Mouse (Mus musculus) liver, embryonic 15.5 days (tissue): ENCODE measurements around the gene Ptpru. TPM values are rescaled to one million over a fixed set of nuclear protein-coding genes. Genes with fewer than 3 reads are reported as not detected.

ENCODE experiments used
- ATAC-seq: fragments of 200-750 bp; cut with Nextera tagmentation; 2 replicates; pipeline ENCODE4 v1.8.0; 2017; ENCODE audit warnings: moderate number of reproducible peaks, mild to moderate bottlenecking, moderate library complexity; ENCODE audit not compliant: insufficient read depth
- H3K27ac ChIP-seq: fragments of 300-500 bp; sonication (generic); replicated peaks from 2 replicates; pipeline ENCODE4 v1.5.1; 2015; ENCODE audit warnings: mild to moderate bottlenecking, inconsistent platforms
- H3K27me3 ChIP-seq: fragments of 300-500 bp; sonication (generic); 2 replicates; pipeline ENCODE4 v1.6.1; 2015; ENCODE audit warnings: mild to moderate bottlenecking, inconsistent platforms
- H3K36me3 ChIP-seq: fragments of 300-500 bp; sonication (generic); replicated peaks from 2 replicates; pipeline ENCODE4 v1.6.1; 2015; ENCODE audit warnings: moderate library complexity, mild to moderate bottlenecking, inconsistent platforms
- H3K4me1 ChIP-seq: fragments of 300-500 bp; sonication (generic); replicated peaks from 2 replicates; pipeline ENCODE4 v1.6.1; 2015; ENCODE audit warnings: inconsistent platforms
- H3K4me2 ChIP-seq: fragments of 300-500 bp; sonication (generic); 2 replicates; pipeline ENCODE4 v1.6.1; 2015; ENCODE audit warnings: moderate library complexity, mild to moderate bottlenecking, inconsistent platforms
- H3K4me3 ChIP-seq: fragments of 300-500 bp; sonication (generic); replicated peaks from 2 replicates; pipeline ENCODE4 v1.5.1; 2015; ENCODE audit warnings: mild to moderate bottlenecking, inconsistent platforms
- H3K9ac ChIP-seq: fragments of 300-500 bp; sonication (generic); 2 replicates; pipeline ENCODE4 v1.6.1; 2015; ENCODE audit warnings: moderate library complexity, mild to moderate bottlenecking, inconsistent platforms
- H3K9me3 ChIP-seq: fragments of 300-500 bp; sonication (generic); replicated peaks from 2 replicates; pipeline ENCODE4 v1.6.1; 2016; ENCODE audit warnings: inconsistent platforms
- WGBS: fragments of 180-500 bp; shearing (Covaris S2); methylation state at CpG from one replicate; pipeline ENCODE4 v1.1.7; 2015; ENCODE audit warnings: mixed read lengths; ENCODE audit not compliant: insufficient replicate concordance; 5-methylcytosine and 5-hydroxymethylcytosine counted together
- polyA plus RNA-seq: library from polyadenylated mRNA; unstranded; fragments of >200 nt; fragmentation: Nextera tagmentation; extraction: Ambion mirVana; gene quantifications from 2 replicates; pipeline ENCODE4 v1.2.1, GENCODE M21; 2015

Gene Ptpru
- polyA plus RNA-seq, 1 experiment from 2014 or later, result 2.4 TPM

DNA sequence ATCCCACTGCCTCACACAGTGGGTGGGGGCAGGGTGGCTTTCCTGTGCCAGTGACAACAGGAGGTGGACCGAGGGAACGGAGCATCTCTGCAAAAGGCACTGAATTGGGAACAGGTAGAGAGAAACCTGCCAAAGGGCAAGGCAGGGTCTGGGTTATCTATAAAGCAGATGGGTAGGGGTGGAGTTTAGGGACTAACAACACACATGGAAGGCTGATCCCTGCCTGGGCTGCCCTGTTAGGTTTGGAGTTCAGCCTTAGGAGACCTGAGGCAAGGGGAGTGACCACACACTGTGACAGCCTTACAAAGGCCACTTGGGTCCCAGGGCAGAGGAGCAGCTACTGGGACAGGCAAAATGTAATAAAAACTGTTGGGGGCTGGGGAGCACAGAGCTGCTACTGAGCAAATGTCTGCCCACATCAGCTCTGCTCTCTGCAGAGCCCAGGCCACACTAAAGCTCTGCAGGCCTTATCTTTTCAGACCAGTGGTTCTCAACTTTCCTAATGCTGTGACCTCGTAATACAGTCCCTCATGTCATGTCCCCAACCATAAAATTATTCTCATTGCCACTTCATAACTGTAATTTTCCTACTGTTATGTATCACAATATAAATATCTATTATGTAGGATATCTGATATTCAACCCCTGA, 5.2 kb downstream of the Ptpru start:
- H3K9ac ChIP-seq, result no peak overlapping the region
- peak overlapping the region; percentile 61 for H3K27ac ChIP-seq
- H3K4me2 ChIP-seq, result peak overlapping the region; percentile 49
- no peaks in the 10 kb centered on the region for H3K9me3 ChIP-seq
- ATAC-seq, result peak; percentile 45
- 26% methylated on average over 3 of the region's 3 CpGs for WGBS
- H3K36me3 ChIP-seq, result no peaks in the 10 kb centered on the region
- H3K4me3 ChIP-seq, result no peak overlapping the region
- peaks cover 96% of the 10 kb centered on the region for H3K4me1 ChIP-seq
- peaks cover 43% of the 10 kb centered on the region for H3K27me3 ChIP-seq

DNA sequence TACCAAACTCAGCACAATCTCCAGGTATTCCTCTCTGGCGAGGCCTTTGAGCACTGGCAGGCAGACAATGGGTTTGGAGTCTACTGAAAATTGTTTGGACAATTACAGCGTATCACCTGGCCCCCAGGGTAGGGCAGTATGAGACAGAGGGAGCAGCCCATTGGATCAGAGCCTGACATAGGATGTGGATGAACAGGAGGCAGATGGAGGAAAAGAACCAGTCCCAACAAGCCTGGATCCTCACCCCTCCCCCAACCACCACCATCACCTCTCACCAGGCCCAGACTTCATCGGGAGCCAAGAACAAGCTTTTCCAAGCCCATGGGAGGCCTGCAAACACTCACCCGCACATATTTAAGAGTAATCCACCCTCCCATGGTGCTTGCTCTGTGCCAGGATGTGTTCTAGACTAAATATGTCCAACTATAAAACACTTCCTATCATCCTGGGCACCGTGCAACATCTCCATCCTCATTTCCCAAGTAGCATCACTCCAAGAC, 6.5 kb downstream of the Ptpru start:
- no peak overlapping the region for H3K9ac ChIP-seq
- H3K4me3 ChIP-seq, result no peak overlapping the region
- no peaks in the 10 kb centered on the region for H3K36me3 ChIP-seq
- no peak overlapping the region for H3K4me2 ChIP-seq
- H3K27ac ChIP-seq, result no peak overlapping the region
- H3K9me3 ChIP-seq, result no peaks in the 10 kb centered on the region
- WGBS, result 70% methylated on average over 5 of the region's 5 CpGs
- H3K27me3 ChIP-seq, result peaks cover 34% of the 10 kb centered on the region
- peaks cover 95% of the 10 kb centered on the region for H3K4me1 ChIP-seq
- no peak for ATAC-seq

- 28% methylated on average over 8 of the region's 8 CpGs for WGBS
- Histone ChIP-seq H3K4me3 (no peak overlapping the region; the same call in 1 of the 2 replicates), H3K36me3 (no peaks in the 10 kb centered on the region), H3K27me3 (peaks cover 9% of the 10 kb centered on the region), H3K9ac (no peak overlapping the region; the same call in 1 of the 2 replicates), H3K4me2 (peak overlapping the region; percentile 50), H3K27ac (peak overlapping the region; percentile 82), H3K4me1 (peaks cover 83% of the 10 kb centered on the region), H3K9me3 (no peaks in the 10 kb centered on the region)
- ATAC-seq, result peak; percentile 92
Observed at GRCm38 (mm10) chr4:131829123-131829522, 9.0 kb downstream of the Ptpru start.

GRCm38 (mm10) chr4:131826905-131827304, 11.2 kb downstream of the Ptpru start:
- peaks cover 75% of the 10 kb centered on the region for H3K4me1 ChIP-seq
- H3K27ac ChIP-seq, result no peak overlapping the region
- 18% methylated on average over 6 of the region's 6 CpGs for WGBS

DNA sequence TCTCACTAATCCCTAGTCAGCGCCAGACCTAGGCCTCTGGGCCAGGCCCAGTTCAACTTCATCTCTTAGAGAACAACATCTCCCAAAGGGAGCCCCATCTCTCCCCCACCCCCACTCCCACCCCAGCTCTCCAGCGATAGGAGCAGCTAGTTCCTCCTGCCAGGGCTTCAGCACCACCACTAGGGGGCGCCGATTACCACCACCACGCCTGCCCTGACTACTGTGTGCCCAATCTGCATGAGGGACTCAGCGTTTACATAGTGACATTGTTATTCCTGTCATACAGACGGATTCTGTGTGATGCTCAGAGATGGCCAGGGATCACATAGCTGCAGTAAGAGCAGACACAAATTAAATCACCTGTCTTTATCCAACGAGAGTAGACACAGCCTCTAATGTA, 12.3 kb downstream of the Ptpru start:
- Histone ChIP-seq H3K27ac (no peak overlapping the region), H3K36me3 (no peaks in the 10 kb centered on the region), H3K4me1 (peaks cover 71% of the 10 kb centered on the region), H3K4me3 (no peak overlapping the region), H3K4me2 (no peak overlapping the region), H3K9me3 (no peaks in the 10 kb centered on the region), H3K27me3 (0 out of 2 replicates have a peak, but pooled peaks cover 4% of the 10 kb centered on the region), H3K9ac (no peak overlapping the region; the same call in 1 of the 2 replicates)
- WGBS, result 19% methylated on average over 8 of the region's 8 CpGs
- ATAC-seq, result no peak

More at GRCm38 (mm10) chr4:131826905-131827304, 11.2 kb downstream of the Ptpru start:
- no peak overlapping the region for H3K4me2 ChIP-seq
- H3K36me3 ChIP-seq, result no peaks in the 10 kb centered on the region
- no peak overlapping the region for H3K4me3 ChIP-seq
- no peak overlapping the region for H3K9ac ChIP-seq
- ATAC-seq, result no peak
- no peaks in the 10 kb centered on the region for H3K9me3 ChIP-seq
- H3K27me3 ChIP-seq, result 0 out of 2 replicates have a peak, but pooled peaks cover 4% of the 10 kb centered on the region

DNA sequence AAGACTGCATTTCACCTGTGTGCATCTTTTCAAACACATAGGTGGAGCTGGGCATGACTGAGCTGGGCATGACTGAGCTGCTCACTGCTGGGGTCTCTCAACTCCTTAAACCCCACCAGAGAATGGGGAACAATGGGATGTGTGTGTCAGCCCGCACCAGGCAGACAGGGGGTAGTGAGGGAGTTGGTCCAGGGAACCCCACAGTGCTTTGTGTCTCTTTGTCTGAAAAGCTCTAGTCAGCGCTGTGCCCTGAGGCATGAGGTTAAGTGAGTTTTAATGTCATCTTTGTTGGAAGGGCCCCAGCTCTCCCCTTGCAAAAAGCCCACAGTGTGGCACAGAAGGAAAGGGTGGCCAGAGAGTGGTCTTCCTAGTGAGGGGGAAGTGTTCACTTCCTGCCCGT, 13.1 kb downstream of the Ptpru start:
- H3K36me3 ChIP-seq, result no peaks in the 10 kb centered on the region
- H3K9ac ChIP-seq, result no peak overlapping the region
- H3K27ac ChIP-seq, result no peak overlapping the region
- H3K9me3 ChIP-seq, result no peaks in the 10 kb centered on the region
- H3K27me3 ChIP-seq, result 0 out of 2 replicates have a peak, but pooled peaks cover 7% of the 10 kb centered on the region
- H3K4me2 ChIP-seq, result no peak overlapping the region
- no peak for ATAC-seq
- no peak overlapping the region for H3K4me3 ChIP-seq
- 56% methylated on average over 3 of the region's 3 CpGs for WGBS
- peaks cover 63% of the 10 kb centered on the region for H3K4me1 ChIP-seq

GRCm38 (mm10) chr4:131822583-131822982, 15.5 kb downstream of the Ptpru start:
- Histone ChIP-seq H3K27ac (peak overlapping the region; percentile 35), H3K36me3 (no peaks in the 10 kb centered on the region), H3K9ac (no peak overlapping the region), H3K9me3 (no peaks in the 10 kb centered on the region), H3K4me3 (no peak overlapping the region), H3K27me3 (0 out of 2 replicates have a peak, but pooled peaks cover 7% of the 10 kb centered on the region), H3K4me2 (peak overlapping the region; percentile 5; the same call in 1 of the 2 replicates), H3K4me1 (peaks cover 41% of the 10 kb centered on the region)
- ATAC-seq, result peak; percentile 44; the same call in 1 of the 2 replicates
- 51% methylated on average over 3 of the region's 3 CpGs for WGBS

DNA sequence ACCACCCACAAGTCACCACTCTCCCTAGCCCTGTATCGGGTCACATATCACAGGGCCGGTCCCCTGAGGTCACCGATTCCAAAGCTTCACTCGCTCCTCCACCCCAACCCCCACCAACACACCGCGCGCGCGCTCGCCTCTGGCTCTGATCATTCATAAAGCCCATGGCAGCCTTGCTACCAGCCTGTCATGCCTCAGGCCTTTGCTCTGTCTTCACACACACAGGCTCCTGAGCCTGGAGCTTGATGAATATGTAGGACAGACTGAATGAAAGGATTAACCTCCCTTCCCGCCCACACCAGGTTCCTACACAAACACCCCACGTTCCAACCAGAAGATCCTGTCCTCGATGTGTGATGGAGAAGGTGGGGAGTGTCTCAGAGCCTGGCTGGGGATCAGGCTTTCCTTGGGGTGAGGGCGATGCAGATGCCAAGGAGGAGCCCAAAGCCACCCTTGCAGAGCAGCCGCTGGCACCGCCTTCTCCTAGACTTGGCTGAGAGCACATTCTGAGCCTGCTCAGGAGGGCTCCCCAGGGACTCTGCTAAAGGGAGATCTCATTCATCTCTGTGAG, 16.8 kb downstream of the Ptpru start:
- H3K4me1 ChIP-seq, result peaks cover 29% of the 10 kb centered on the region
- H3K27ac ChIP-seq, result no peak overlapping the region
- H3K4me2 ChIP-seq, result no peak overlapping the region
- ATAC-seq, result no peak
- no peak overlapping the region for H3K4me3 ChIP-seq
- H3K27me3 ChIP-seq, result 0 out of 2 replicates have a peak, but pooled peaks cover 3% of the 10 kb centered on the region
- H3K36me3 ChIP-seq, result no peaks in the 10 kb centered on the region
- 67% methylated on average over 16 of the region's 16 CpGs for WGBS
- H3K9ac ChIP-seq, result no peak overlapping the region
- no peaks in the 10 kb centered on the region for H3K9me3 ChIP-seq

DNA sequence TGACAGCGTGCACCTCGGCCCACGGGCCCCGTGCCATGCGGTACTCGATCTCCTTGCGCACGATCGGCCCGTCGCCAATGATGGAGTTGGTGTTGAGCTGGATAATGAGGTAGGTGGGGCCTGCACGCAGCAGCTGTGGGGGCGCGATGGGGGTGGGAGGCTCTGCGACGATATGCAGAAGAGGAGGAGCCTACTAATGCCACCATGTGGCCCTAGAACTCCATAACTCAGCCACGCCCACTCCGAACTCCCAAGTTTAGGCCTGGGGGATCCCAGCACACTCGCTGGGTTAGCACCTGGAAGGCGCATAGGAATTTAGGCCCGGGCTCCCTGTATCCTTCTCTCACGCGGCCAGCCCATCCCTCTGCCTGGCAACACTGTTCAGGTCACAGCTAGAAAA, 19.2 kb downstream of the Ptpru start:
- 0 out of 2 replicates have a peak, but pooled peaks cover 3% of the 10 kb centered on the region for H3K27me3 ChIP-seq

GRCm38 (mm10) chr4:131815774-131816173, 22.3 kb downstream of the Ptpru start:
- Histone ChIP-seq H3K9ac (no peak overlapping the region), H3K27me3 (0 out of 2 replicates have a peak, but pooled peaks cover 3% of the 10 kb centered on the region), H3K9me3 (no peaks in the 10 kb centered on the region), H3K4me2 (peak overlapping the region; percentile 20), H3K36me3 (no peaks in the 10 kb centered on the region), H3K4me3 (no peak overlapping the region), H3K27ac (no peak overlapping the region; the same call in 1 of the 2 replicates), H3K4me1 (peaks cover 11% of the 10 kb centered on the region)
- ATAC-seq, result peak; percentile 89
- 23% methylated on average over 10 of the region's 10 CpGs for WGBS

More for the DNA sequence above, 19.2 kb downstream of the Ptpru start:
- ATAC-seq, result no peak
- WGBS, result 66% methylated on average over 23 of the region's 23 CpGs
- no peaks in the 10 kb centered on the region for H3K36me3 ChIP-seq
- no peak overlapping the region for H3K4me2 ChIP-seq
- no peaks in the 10 kb centered on the region for H3K9me3 ChIP-seq
- peaks cover 31% of the 10 kb centered on the region for H3K4me1 ChIP-seq
- H3K9ac ChIP-seq, result no peak overlapping the region
- H3K4me3 ChIP-seq, result no peak overlapping the region
- no peak overlapping the region for H3K27ac ChIP-seq

- no peak overlapping the region for H3K4me2 ChIP-seq
- no peaks in the 10 kb centered on the region for H3K9me3 ChIP-seq
- H3K4me1 ChIP-seq, result peaks cover 11% of the 10 kb centered on the region
- H3K4me3 ChIP-seq, result no peak overlapping the region
- H3K36me3 ChIP-seq, result no peaks in the 10 kb centered on the region
- no peaks in the 10 kb centered on the region for H3K27me3 ChIP-seq
- WGBS, result 76% methylated on average over 10 of the region's 10 CpGs
- no peak overlapping the region for H3K27ac ChIP-seq
- ATAC-seq, result no peak
- no peak overlapping the region for H3K9ac ChIP-seq
Observed at GRCm38 (mm10) chr4:131814869-131815268, 23.2 kb downstream of the Ptpru start.
